Mouse (Mus musculus): Measurements from ENCODE around the gene Art3. TPM values are rescaled to one million over a fixed set of nuclear protein-coding genes. Genes with fewer than 3 reads are reported as not detected.

Gene Art3
- 12.4 and 13.1 TPM in 2 replicates for polyA plus RNA-seq (2015; fragmentation: Nextera tagmentation; extraction: Ambion mirVana)

GRCm38 (mm10) chr5:92331635-92332338 lies at the start of gene Art3:
Gene Art3 (plus strand): TSS chr5:92331827.
- Histone ChIP-seq H3K4me2 (no peak within 1 kb of the TSS), H3K27me3 (no peaks in the 10 kb centered on the region), H3K9ac (no peak within 1 kb of the TSS), H3K4me1 (replicated peaks) (no peaks in the 10 kb centered on the region), H3K9me3 (no peaks in the 10 kb centered on the region), H3K27ac (replicated peaks) (no peak within 1 kb of the TSS), H3K36me3 (no peaks in the 10 kb centered on the region), H3K4me3 (no peak within 1 kb of the TSS)
- no peak for ATAC-seq (ENCODE audit: low read depth)
- WGBS = 93% methylated on average over 17 of the region's 17 CpGs

- H3K9me3 ChIP-seq = no peaks in the 10 kb centered on the region
- no peak overlapping the region for H3K4me2 ChIP-seq
- WGBS = 82% methylated on average over 4 of the region's 4 CpGs
- H3K9ac ChIP-seq = no peak overlapping the region
- H3K27me3 ChIP-seq = no peaks in the 10 kb centered on the region
- H3K4me1 ChIP-seq (replicated peaks) = peaks cover 8% of the 10 kb centered on the region
- H3K4me3 ChIP-seq = no peak overlapping the region
- H3K36me3 ChIP-seq = peaks cover 28% of the 10 kb centered on the region
- no peak for ATAC-seq (ENCODE audit: low read depth)
- no peak overlapping the region for H3K27ac ChIP-seq (replicated peaks)
Measured at GRCm38 (mm10) chr5:92282571-92282970, 49.1 kb upstream of the Art3 start.

- no peak overlapping the region for H3K9ac ChIP-seq
- H3K4me2 ChIP-seq = no peak overlapping the region
- H3K36me3 ChIP-seq = peaks cover 33% of the 10 kb centered on the region
- no peak for ATAC-seq (ENCODE audit: low read depth)
- H3K9me3 ChIP-seq = no peaks in the 10 kb centered on the region
- 82% methylated on average over 3 of the region's 3 CpGs for whole genome bisulfite sequencing
- H3K27ac ChIP-seq (replicated peaks) = no peak overlapping the region
- no peaks in the 10 kb centered on the region for H3K27me3 ChIP-seq
- no peak overlapping the region for H3K4me3 ChIP-seq
- peaks cover 7% of the 10 kb centered on the region for H3K4me1 ChIP-seq (replicated peaks)
Measured at GRCm38 (mm10) chr5:92283107-92283506, 48.5 kb upstream of the Art3 start.

DNA sequence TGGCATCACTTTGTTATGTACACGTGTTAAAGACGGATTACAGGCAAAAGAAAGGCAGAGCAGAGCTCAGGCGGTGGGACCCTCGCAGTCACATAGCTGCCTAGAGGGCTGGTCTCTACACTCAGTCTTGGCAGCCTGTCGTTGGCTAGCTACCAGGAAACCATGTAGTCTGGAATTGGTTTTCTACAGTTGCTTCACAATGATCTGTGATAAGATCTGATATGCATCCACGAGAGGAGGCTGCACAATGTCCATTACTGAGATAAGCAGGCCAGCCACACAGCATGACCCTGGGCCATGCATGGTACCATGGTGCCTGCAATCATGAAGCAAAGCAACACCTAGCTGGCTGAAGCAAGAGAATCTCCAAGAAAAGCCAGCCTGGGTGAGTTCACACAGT lies 43.8 kb upstream of the Art3 start:
- WGBS = 90% methylated on average over 6 of the region's 6 CpGs
- Histone ChIP-seq H3K36me3 (peaks cover 78% of the 10 kb centered on the region), H3K4me3 (no peak overlapping the region)

GRCm38 (mm10) chr5:92291652-92292414 lies 39.8 kb upstream of the Art3 start:
- WGBS = 95% methylated on average over 6 of the region's 6 CpGs
- no peaks in the 10 kb centered on the region for H3K27me3 ChIP-seq
- no peaks in the 10 kb centered on the region for H3K9me3 ChIP-seq
- H3K9ac ChIP-seq = no peak overlapping the region
- H3K36me3 ChIP-seq = peaks cover 97% of the 10 kb centered on the region
- H3K27ac ChIP-seq (replicated peaks) = no peak overlapping the region
- H3K4me2 ChIP-seq = no peak overlapping the region
- ATAC-seq (ENCODE audit: low read depth) = no peak
- H3K4me1 ChIP-seq (replicated peaks) = no peaks in the 10 kb centered on the region
- no peak overlapping the region for H3K4me3 ChIP-seq

More for the DNA sequence above, 43.8 kb upstream of the Art3 start:
- Histone ChIP-seq H3K4me2 (no peak overlapping the region), H3K27ac (replicated peaks) (no peak overlapping the region), H3K9me3 (no peaks in the 10 kb centered on the region), H3K9ac (no peak overlapping the region), H3K27me3 (no peaks in the 10 kb centered on the region), H3K4me1 (replicated peaks) (no peaks in the 10 kb centered on the region)
- ATAC-seq (ENCODE audit: low read depth) = no peak

GRCm38 (mm10) chr5:92294525-92294924 lies 37.1 kb upstream of the Art3 start:
- Histone ChIP-seq H3K4me2 (no peak overlapping the region), H3K4me1 (replicated peaks) (no peaks in the 10 kb centered on the region), H3K4me3 (no peak overlapping the region), H3K9ac (no peak overlapping the region), H3K9me3 (no peaks in the 10 kb centered on the region), H3K27me3 (no peaks in the 10 kb centered on the region), H3K36me3 (peaks cover 94% of the 10 kb centered on the region), H3K27ac (replicated peaks) (no peak overlapping the region)
- 95% methylated on average over 2 of the region's 2 CpGs for WGBS
- no peak for ATAC-seq (ENCODE audit: low read depth)

DNA sequence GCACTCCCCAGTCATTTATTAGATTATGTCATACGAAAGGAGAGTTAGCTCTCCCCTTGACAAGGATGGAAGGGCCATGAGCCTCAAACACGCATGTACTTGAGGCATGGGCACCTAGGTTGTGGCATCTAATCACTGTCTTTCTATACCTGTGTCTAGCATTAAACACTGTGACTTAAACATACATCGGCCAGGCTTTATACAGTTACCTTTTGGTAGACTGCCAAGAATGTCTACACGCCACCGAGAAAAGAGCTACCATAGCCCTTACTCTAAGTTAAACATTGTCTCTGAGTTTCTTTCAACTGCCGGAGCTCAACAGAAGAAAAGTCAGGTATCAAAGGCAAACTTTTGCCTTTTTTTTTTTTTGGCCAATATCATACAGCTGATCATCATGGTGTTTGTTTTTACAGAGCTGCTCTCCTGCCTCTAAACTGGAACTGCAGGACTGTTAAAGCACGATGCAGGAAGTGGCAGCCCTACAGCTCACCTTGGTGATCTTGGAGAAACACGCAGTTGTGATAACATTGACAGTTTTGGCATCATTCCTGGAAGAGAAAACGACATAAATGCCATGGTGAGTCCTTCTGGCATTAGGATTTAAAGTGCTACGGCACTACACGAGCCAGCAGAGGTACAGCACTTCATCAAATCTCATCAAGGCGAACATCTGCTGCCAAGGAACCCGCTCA lies 29.3 kb upstream of the Art3 start:
- no peak overlapping the region for H3K4me2 ChIP-seq
- no peaks in the 10 kb centered on the region for H3K9me3 ChIP-seq
- 93% methylated on average over 13 of the region's 13 CpGs for WGBS
- H3K27me3 ChIP-seq = no peaks in the 10 kb centered on the region
- H3K27ac ChIP-seq (replicated peaks) = no peak overlapping the region
- no peak overlapping the region for H3K9ac ChIP-seq
- H3K4me3 ChIP-seq = no peak overlapping the region
- H3K4me1 ChIP-seq (replicated peaks) = no peaks in the 10 kb centered on the region
- no peak for ATAC-seq (ENCODE audit: low read depth)
- peaks cover 81% of the 10 kb centered on the region for H3K36me3 ChIP-seq

DNA sequence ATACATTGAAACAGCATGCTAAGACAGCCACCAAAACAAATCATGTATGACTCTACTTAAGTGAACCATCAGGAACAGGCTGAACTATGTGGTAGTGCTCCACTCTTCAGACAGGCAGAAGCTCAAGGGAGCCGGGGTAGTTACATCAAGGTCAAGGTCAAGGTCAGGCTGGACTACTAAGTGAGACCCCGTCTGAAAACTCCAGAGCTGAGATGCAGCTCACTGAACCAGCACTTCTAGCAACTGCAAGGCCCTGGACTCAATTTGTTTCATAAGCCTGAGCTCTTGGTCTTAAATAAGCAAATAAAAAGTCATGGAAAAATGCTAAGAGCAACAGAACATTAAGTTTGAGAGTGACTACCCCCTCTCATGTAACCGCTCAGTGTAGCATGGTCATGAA lies 27.3 kb upstream of the Art3 start:
- H3K9ac ChIP-seq = no peak overlapping the region
- no peak for ATAC-seq (ENCODE audit: low read depth)
- H3K4me2 ChIP-seq = no peak overlapping the region
- 89% methylated on average over 3 of the region's 3 CpGs for WGBS
- H3K4me1 ChIP-seq (replicated peaks) = peaks cover 12% of the 10 kb centered on the region
- H3K27ac ChIP-seq (replicated peaks) = no peak overlapping the region
- no peaks in the 10 kb centered on the region for H3K9me3 ChIP-seq
- no peak overlapping the region for H3K4me3 ChIP-seq
- peaks cover 63% of the 10 kb centered on the region for H3K36me3 ChIP-seq
- no peaks in the 10 kb centered on the region for H3K27me3 ChIP-seq

DNA sequence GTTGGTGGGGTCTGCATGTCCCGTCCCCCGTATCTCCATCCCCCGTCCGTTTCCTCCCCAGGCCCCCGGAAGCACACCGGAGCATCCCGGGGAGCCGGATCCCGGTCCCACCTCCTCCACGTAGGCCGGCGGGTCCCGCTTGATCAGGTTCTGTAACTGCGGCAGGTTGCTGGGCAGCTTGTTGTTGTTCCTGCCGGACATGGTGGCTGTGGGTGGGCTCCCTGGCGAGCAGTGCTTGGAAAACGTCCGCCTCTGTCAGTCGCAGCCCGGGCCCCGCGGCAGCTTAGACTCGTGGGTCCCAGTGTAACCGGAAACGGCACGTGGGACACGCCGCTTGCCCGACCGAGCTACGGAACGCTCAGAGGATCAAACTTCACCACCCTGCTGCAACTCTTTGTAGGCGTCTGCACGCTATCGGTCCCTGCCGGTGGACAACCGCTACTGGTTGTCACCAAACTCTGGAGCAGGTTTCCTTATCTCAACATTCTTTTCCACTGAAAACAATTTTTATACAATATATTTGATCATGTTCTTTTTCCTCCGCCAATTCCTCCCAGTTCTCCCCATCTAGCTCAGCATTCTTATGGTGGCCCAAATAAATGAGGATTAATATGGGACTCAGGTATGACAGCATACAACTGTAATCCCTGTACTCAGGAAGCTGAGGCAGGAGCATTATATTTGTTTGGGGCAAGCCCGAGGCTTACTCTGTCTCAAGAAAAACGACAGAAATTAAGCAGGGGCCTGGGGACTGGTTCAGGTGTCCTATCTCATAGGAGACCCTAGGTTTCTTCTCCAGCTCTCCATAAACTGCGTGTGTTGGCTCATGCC lies 21.7 kb upstream of the Art3 start, which contains the start of gene Sdad1:
Gene Sdad1, minus strand, starts transcription at position 799 of the 831 bp plus-strand sequence.
- Histone ChIP-seq H3K4me1 (replicated peaks) (peaks cover 18% of the 10 kb centered on the region), H3K36me3 (peaks cover 9% of the 10 kb centered on the region), H3K27ac (replicated peaks) (peak within 1 kb of the TSS; percentile 54; the same call in 1 of the 2 replicates), H3K9me3 (no peaks in the 10 kb centered on the region), H3K9ac (peak within 1 kb of the TSS; percentile 85), H3K4me2 (peak within 1 kb of the TSS; percentile 88), H3K27me3 (no peaks in the 10 kb centered on the region), H3K4me3 (peak within 1 kb of the TSS; percentile 88)
- peak; percentile 93 for ATAC-seq (ENCODE audit: low read depth)
- WGBS = 2% methylated on average over 41 of the region's 41 CpGs

DNA sequence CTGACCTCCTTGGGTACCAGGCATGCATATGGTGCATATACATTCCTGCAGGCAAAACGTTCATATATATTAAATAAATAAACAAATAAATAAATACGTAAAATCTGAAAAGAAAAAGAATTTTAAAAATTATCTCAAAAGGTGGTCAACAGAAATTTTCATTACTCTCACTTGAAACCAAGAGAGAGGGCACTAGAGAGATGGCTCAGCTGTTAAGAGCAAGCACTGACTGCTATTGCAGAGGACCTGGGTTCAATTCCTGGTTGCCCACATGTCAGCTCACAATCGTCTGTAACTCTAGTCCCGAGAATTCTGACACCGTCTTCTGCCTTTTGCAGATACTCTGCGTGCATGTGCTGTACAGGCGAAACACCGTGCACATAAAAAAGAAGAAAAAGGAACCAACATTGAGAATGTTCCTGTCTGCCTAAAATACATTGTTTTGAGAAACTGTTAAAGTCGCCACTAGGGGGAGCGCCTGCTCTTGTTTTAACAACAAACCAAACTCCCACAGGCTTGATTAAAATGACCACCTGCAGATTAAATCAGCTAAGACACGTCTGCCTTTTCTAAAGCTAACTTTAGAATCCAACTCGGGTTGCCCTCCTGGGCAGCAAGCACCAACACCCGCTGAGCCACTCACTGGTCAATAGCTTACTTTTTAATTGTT lies 19.4 kb upstream of the Art3 start:
- no peaks in the 10 kb centered on the region for H3K9me3 ChIP-seq
- H3K9ac ChIP-seq = no peak overlapping the region
- no peaks in the 10 kb centered on the region for H3K36me3 ChIP-seq
- no peak overlapping the region for H3K27ac ChIP-seq (replicated peaks)
- no peak overlapping the region for H3K4me3 ChIP-seq
- H3K4me1 ChIP-seq (replicated peaks) = peaks cover 18% of the 10 kb centered on the region
- 14% methylated on average over 13 of the region's 13 CpGs for WGBS
- no peak overlapping the region for H3K4me2 ChIP-seq
- H3K27me3 ChIP-seq = no peaks in the 10 kb centered on the region
- no peak for ATAC-seq (ENCODE audit: low read depth)

GRCm38 (mm10) chr5:92313776-92314175 lies 17.9 kb upstream of the Art3 start:
- no peak overlapping the region for H3K27ac ChIP-seq (replicated peaks)
- no peaks in the 10 kb centered on the region for H3K36me3 ChIP-seq
- no peaks in the 10 kb centered on the region for H3K9me3 ChIP-seq
- H3K27me3 ChIP-seq = no peaks in the 10 kb centered on the region
- no peak overlapping the region for H3K4me3 ChIP-seq
- no peak for ATAC-seq (ENCODE audit: low read depth)
- H3K9ac ChIP-seq = no peak overlapping the region
- 81% methylated on average over 7 of the region's 7 CpGs for WGBS
- H3K4me1 ChIP-seq (replicated peaks) = peaks cover 11% of the 10 kb centered on the region
- no peak overlapping the region for H3K4me2 ChIP-seq
